Mouse (Mus musculus) olfactory bulb, adult 2 months (tissue): ENCODE measurements around the gene Gm17651.

Experiments
- CTCF ChIP-seq: fragments of 200-500 bp; IDR thresholded peaks from 2 replicates; pipeline ENCODE4 v1.5.1; 2012; ENCODE audit warnings: low read depth, mild to moderate bottlenecking, low read length, moderate library complexity; ENCODE audit not compliant: insufficient read depth
- POLR2A ChIP-seq: fragments of 200-500 bp; IDR thresholded peaks from 2 replicates; pipeline ENCODE4 v1.6.1; 2012; ENCODE audit warnings: mild to moderate bottlenecking, low read depth, low read length, moderate library complexity; ENCODE audit not compliant: insufficient read depth

DNA sequence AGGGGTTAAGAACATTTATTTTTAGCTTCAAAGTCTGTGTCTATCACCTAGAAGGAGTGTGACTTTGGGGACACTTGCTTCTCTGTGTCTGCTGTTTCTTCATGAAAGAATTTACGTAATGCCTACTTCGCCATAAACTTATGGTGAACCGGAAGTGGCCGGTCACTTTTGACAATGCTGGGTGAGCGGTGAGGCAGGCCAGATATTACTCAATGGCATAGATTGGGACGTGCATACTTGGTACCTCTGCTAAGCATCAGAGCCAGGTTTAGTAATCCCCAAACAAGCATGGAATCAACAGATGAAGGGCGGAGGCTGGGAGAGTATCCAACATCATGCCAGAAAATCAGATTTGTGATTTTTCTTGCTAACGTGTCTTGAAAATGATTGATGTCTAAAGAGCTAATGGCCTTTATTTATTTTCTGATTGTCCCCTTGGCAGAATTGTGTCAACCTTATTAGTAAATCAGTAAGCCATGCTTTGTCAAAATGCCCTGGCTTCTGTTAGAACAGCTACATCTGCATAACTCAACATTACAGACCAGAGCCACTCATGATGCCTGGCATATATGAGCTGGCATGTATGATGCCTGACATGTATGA is 43.1 kb downstream of the Gm17651 start:
- no peak for TF ChIP-seq POLR2A
- no peak for TF ChIP-seq CTCF
